ENCODE assay signal across 1 mouse cellular context in the genomic region with DNA sequence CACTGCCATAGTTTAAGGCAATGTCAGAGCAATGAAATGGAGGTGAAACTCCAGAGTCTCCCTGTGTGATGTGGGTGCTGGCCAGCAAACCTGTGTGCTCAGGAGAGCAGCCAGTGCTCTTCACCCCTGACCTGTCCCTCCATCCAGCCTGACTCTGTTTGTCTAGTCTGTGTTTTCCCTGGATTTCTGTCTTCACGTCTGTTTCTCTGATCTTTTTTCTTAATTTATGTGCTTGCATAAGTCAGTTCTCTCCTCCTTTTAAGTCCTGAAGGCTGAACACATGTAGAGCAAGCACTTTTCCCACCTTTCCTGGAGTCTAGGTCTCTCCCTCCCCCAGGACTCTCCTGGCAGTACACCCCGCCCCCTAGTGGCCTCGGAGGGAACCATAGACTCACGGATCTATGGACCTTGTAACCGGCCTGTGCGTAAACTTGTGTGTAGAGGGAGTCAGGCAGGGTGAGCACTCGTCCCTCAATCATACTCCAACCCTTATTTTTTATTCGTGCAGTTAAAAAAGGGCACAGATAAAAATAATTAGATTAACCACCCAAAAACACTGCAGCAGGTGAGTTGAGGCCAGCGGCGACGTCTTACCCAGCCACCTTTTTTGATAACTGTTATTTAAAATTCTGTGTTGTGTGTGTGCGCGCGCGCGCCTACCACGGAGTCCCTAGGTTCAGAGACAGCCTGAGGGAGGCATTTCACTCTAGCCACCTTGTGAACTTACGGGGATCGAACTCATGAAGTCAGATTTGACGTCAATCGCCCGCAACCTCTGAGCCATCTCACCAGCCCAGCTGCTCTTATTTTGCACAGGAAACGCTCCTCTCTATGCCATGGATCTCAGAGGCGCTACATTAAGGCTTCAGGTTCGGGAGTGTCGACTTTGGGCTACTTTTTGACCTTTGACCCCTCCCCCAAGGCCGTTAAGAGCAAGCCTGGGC.
TF ChIP-seq lines count a peak whose summit lies in the region.

No protein-coding gene starts in this region.

TF ChIP-seq in myocyte, 11 proteins besides CTCF, POLR2A, EP300 and RAD21:
- TF ChIP-seq SRF (IDR thresholded peaks at IDR 0.05; ENCODE audit: control insufficient read depth, insufficient read length, low read depth) (no peak), TCF3 (IDR thresholded peaks at IDR 0.05; ENCODE audit: insufficient read length, low read depth) (no peak), USF1 (IDR thresholded peaks at IDR 0.05; ENCODE audit: low read depth) (no peak), TCF12 (IDR thresholded peaks at IDR 0.05; ENCODE audit: insufficient read depth, poor library complexity, severe bottlenecking) (no peak), E2F4 (IDR thresholded peaks at IDR 0.05; ENCODE audit: insufficient read depth) (no peak), MYOG (IDR thresholded peaks at IDR 0.05; ENCODE audit: control insufficient read depth in 1 of 3, insufficient read depth in 1 of 3, insufficient read length in 2 of 3, low read depth in 2 of 3) (no peak), MAX (IDR thresholded peaks at IDR 0.05; ENCODE audit: low read depth) (no peak), CEBPB (IDR thresholded peaks at IDR 0.05; ENCODE audit: insufficient read depth, poor library complexity, severe bottlenecking) (no peak), MYOD1 (IDR thresholded peaks at IDR 0.05; ENCODE audit: control insufficient read depth in 1 of 3, insufficient read length in 2 of 3, low read depth in 2 of 3) (no peak)
